Comparison of ENCODE assay signal across 19 mouse cellular contexts in the genomic region with DNA sequence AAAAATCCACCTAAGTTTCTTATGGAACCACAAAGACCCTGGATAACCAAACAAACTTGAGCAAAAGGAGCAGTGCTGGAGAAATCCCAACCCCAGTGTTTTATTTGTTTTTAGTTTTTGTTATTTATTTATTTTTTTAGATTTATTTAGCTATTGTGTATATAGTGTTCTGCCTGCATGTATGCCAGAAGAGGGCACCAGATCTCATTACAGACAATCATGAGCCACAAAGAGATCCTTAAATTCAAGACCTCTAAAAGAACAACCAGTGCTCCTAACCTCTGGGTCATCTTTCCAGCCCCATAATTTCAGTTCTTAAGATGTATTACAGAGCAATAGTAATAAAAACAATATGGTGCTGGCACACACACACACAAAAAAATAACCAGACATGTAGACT. TPM values are rescaled to one million over a fixed set of nuclear protein-coding genes. Genes with fewer than 3 reads are reported as not detected.
DNase-seq lines count a peak whose midpoint lies in the region; ATAC-seq and TF ChIP-seq lines count a peak whose summit lies in the region.
"Had no signal": no experiment of that assay in that cellular context is flagged by ENCODE, and none has a peak within 500 bp of the region (broad histone marks: within the 10 kb centered on the region; RNA-seq: fewer than 3 reads in every experiment).

No protein-coding gene starts in this region.

- H3K4me3 ChIP-seq in kidney, embryonic 14.5 days (ENCODE audit: low read length), result no peak overlapping the region
- H3K4me3 ChIP-seq: embryonic facial prominence, embryonic 13.5 days; heart, embryonic 15.5 days; hindbrain, embryonic 13.5 days; limb, embryonic 12.5 days; liver, embryonic 15.5 days; midbrain, embryonic 13.5 days had no signal

- no peak overlapping the region for H3K27ac ChIP-seq in kidney, embryonic 14.5 days (ENCODE audit: low read depth, low read length)
- H3K27ac ChIP-seq: embryonic facial prominence, embryonic 13.5 days; heart, embryonic 15.5 days; hindbrain, embryonic 13.5 days; limb, embryonic 12.5 days; liver, embryonic 15.5 days; macrophage; midbrain, embryonic 13.5 days had no signal

- no peak overlapping the region for H3K9ac ChIP-seq in kidney, embryonic 14.5 days (ENCODE audit: low read depth, low read length)
- H3K9ac ChIP-seq: embryonic facial prominence, embryonic 13.5 days; heart, embryonic 15.5 days; hindbrain, embryonic 13.5 days; limb, embryonic 12.5 days; liver, embryonic 15.5 days; midbrain, embryonic 13.5 days had no signal

- H3K27me3 ChIP-seq in kidney, embryonic 14.5 days (ENCODE audit: control insufficient read depth, insufficient read depth, low read length), result no peaks in the 10 kb centered on the region
- H3K27me3 ChIP-seq: embryonic facial prominence, embryonic 13.5 days; heart, embryonic 15.5 days; hindbrain, embryonic 13.5 days; limb, embryonic 12.5 days; liver, embryonic 15.5 days; midbrain, embryonic 13.5 days had no signal

- DNase-seq in CD4-positive, CD25-positive, alpha-beta regulatory T cell, adult 2 months (ENCODE audit: low read depth, low spot score), result peak; percentile 20
- DNase-seq in kidney, postnatal 14 days, result peak; percentile 10
- DNase-seq in 3T3-L1 (ENCODE audit: low read depth, low spot score) (peak; percentile 69), MN1 (ENCODE audit: low spot score) (no peak)
- DNase-seq in brain, embryonic 14.5 days (ENCODE audit: low read depth), result peak; percentile 1
- DNase-seq: adrenal gland, postnatal 25 days; kidney, adult 2 months; right cerebral cortex, postnatal 25 days had no signal

- no peaks in the 10 kb centered on the region for H3K4me1 ChIP-seq in kidney, embryonic 14.5 days (ENCODE audit: control insufficient read depth, insufficient read depth, low read length)
- H3K4me1 ChIP-seq: embryonic facial prominence, embryonic 13.5 days; heart, embryonic 15.5 days; hindbrain, embryonic 13.5 days; limb, embryonic 12.5 days; liver, embryonic 15.5 days; midbrain, embryonic 13.5 days had no signal

- no peaks in the 10 kb centered on the region for H3K36me3 ChIP-seq in kidney, embryonic 14.5 days (ENCODE audit: control insufficient read depth, insufficient read depth, low read length)
- H3K36me3 ChIP-seq: embryonic facial prominence, embryonic 13.5 days; heart, embryonic 15.5 days; hindbrain, embryonic 13.5 days; limb, embryonic 12.5 days; liver, embryonic 15.5 days; midbrain, embryonic 13.5 days had no signal

- no peak for TF ChIP-seq CTCF in brain, embryonic 14.5 days (IDR thresholded peaks at IDR 0.05; ENCODE audit: borderline replicate concordance, extremely low read depth, insufficient read depth, insufficient read length)

- no peaks in the 10 kb centered on the region for H3K9me3 ChIP-seq in kidney, embryonic 14.5 days (ENCODE audit: control insufficient read depth, low read length)
- H3K9me3 ChIP-seq: embryonic facial prominence, embryonic 13.5 days; heart, embryonic 15.5 days; hindbrain, embryonic 13.5 days; limb, embryonic 12.5 days; liver, embryonic 15.5 days; midbrain, embryonic 13.5 days had no signal

- no peak for TF ChIP-seq POLR2A in brain, embryonic 14.5 days (IDR thresholded peaks at IDR 0.05; ENCODE audit: borderline replicate concordance, extremely low read depth, insufficient read depth, insufficient read length, poor library complexity, severe bottlenecking)

- no peak for ATAC-seq in CD4-positive, CD25-positive, alpha-beta regulatory T cell, adult 4 months
- ATAC-seq in kidney, embryonic 14.5 days (ENCODE audit: low FRiP score, low TSS enrichment), result no peak
- no peak for ATAC-seq in cerebellum, adult (ENCODE audit: insufficient number of reproducible peaks, low FRiP score, low TSS enrichment)
- ATAC-seq: midbrain, embryonic 13.5 days had no signal

- H3K4me2 ChIP-seq in kidney, embryonic 14.5 days (replicated peaks; ENCODE audit: low read depth, low read length), result no peak overlapping the region
- H3K4me2 ChIP-seq: embryonic facial prominence, embryonic 13.5 days; heart, embryonic 15.5 days; hindbrain, embryonic 13.5 days; limb, embryonic 12.5 days; liver, embryonic 15.5 days; midbrain, embryonic 13.5 days had no signal

RNA-seq across cellular contexts. Expression of a gene that starts 26.5 kb away (rescaled TPM):
- not detected for polyA plus RNA-seq in CD4-positive, CD25-positive, alpha-beta regulatory T cell, adult 4 months (2017; shearing (Covaris generic))
- polyA plus RNA-seq in kidney, embryonic 14.5 days (2014; fragmentation: Nextera tagmentation; extraction: Ambion mirVana), result not detected in 2 replicates
- polyA plus RNA-seq in brain, embryonic 14.5 days (2012; rRNA removed), result not detected in 2 replicates
- polyA plus RNA-seq: embryonic facial prominence, embryonic 13.5 days; gonadal fat pad, adult 2 months; heart, embryonic 15.5 days; hindbrain, embryonic 13.5 days; kidney, adult 2 months; limb, embryonic 12.5 days; liver, embryonic 15.5 days; macrophage; midbrain, embryonic 13.5 days had no signal

RNA-seq across cellular contexts. Expression of a gene that starts 54.5 kb away (rescaled TPM):
- polyA plus RNA-seq in CD4-positive, CD25-positive, alpha-beta regulatory T cell, adult 4 months (2017; shearing (Covaris generic)), result not detected
- polyA plus RNA-seq in kidney, embryonic 14.5 days (2014; fragmentation: Nextera tagmentation; extraction: Ambion mirVana), result not detected in 2 replicates
- not detected in 2 replicates for polyA plus RNA-seq in brain, embryonic 14.5 days (2012; rRNA removed)
- polyA plus RNA-seq: embryonic facial prominence, embryonic 13.5 days; gonadal fat pad, adult 2 months; heart, embryonic 15.5 days; hindbrain, embryonic 13.5 days; kidney, adult 2 months; limb, embryonic 12.5 days; liver, embryonic 15.5 days; macrophage; midbrain, embryonic 13.5 days had no signal

RNA-seq across cellular contexts. Expression of a gene that starts 59.3 kb away (rescaled TPM):
- polyA plus RNA-seq in CD4-positive, CD25-positive, alpha-beta regulatory T cell, adult 4 months (2017; shearing (Covaris generic)), result 10 to 100 TPM; 15.8 to 21.0 TPM
- polyA plus RNA-seq in kidney, embryonic 14.5 days (2014; fragmentation: Nextera tagmentation; extraction: Ambion mirVana), result 76.6 and 108 TPM in 2 replicates
- 12.5 and 23.2 TPM in 2 replicates for polyA plus RNA-seq in brain, embryonic 14.5 days (2012; rRNA removed)
